Mouse (Mus musculus) brain, embryonic 14.5 days (tissue): ENCODE data around the gene 2310061I04Rik.

ENCODE experiments used
- CTCF ChIP-seq: fragments of 200-500 bp; IDR thresholded peaks from 2 replicates; pipeline ENCODE4 v1.5.1; 2012; ENCODE audit warnings: inconsistent platforms, mild to moderate bottlenecking, moderate library complexity, borderline replicate concordance; ENCODE audit not compliant: insufficient read depth, insufficient read length; ENCODE audit errors: extremely low read depth
- POLR2A ChIP-seq: fragments of 200-500 bp; IDR thresholded peaks from 2 replicates; pipeline ENCODE4 v1.6.1; 2012; ENCODE audit warnings: mild to moderate bottlenecking, inconsistent platforms, borderline replicate concordance; ENCODE audit not compliant: poor library complexity, insufficient read depth, insufficient read length, severe bottlenecking; ENCODE audit errors: extremely low read depth

DNA sequence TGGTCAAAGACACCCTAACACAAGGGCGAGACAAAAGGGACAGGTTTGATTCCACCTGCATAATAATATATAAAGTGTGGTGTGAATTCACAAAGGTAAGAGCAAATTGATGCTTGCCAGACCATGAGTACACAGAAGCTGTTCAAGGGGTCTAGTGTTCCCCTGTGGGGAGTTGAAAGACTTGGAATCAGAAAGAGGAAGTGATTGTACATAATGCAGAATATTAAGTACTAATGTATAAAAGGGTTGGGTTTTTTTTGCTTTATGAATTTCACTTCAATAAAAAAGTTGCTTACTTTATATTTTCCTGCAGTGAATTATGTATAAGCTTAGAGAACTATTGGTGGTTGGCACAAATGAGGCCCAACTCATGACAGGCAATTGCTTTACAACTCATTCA is 37.9 kb downstream of the 2310061I04Rik start:
- TF ChIP-seq CTCF: no peak
- TF ChIP-seq POLR2A: no peak
